Comparison of ENCODE assay signal across 17 mouse cellular contexts in the genomic region with DNA sequence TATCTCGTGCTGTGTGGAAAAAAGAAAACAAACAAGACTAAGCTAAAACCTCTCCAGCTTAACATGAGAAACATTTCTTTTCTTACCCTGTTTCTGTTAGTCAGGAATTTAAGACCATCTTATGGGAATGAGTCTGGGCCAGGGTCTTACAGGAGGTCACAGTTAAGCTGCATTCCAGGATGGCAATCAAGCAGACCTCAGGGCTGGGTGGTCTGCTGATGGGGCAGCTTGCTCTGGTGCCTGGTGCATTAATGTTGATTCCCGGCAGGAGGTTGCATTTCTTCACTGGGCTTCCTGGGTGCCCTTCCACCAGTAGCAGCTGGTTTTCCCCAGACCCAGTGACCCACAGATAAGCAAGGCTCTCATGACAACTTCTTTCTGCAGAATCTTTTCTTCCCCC. TPM values are rescaled to one million over a fixed set of nuclear protein-coding genes. Genes with fewer than 3 reads are reported as not detected.
A peak's percentile ranks its signal among the peaks of the same experiment; 100 is the strongest.
DNase-seq lines count a peak whose midpoint lies in the region; ATAC-seq lines count a peak whose summit lies in the region.
"Had no signal": no experiment of that assay in that cellular context is flagged by ENCODE, and none has a peak within 500 bp of the region (broad histone marks: within the 10 kb centered on the region; RNA-seq: fewer than 3 reads in every experiment).

No protein-coding gene starts in this region.

- H3K9ac ChIP-seq in heart, embryonic 16.5 days (ENCODE audit: low read length), result no peak overlapping the region
- no peak overlapping the region for H3K9ac ChIP-seq in midbrain, embryonic 11.5 days (ENCODE audit: low read length)
- H3K9ac ChIP-seq: midbrain, embryonic 15.5 days; neural tube, embryonic 12.5 days had no signal

- no peak overlapping the region for H3K4me2 ChIP-seq in heart, embryonic 16.5 days (ENCODE audit: low read depth, low read length)
- H3K4me2 ChIP-seq in midbrain, embryonic 11.5 days, result no peak overlapping the region
- H3K4me2 ChIP-seq: midbrain, embryonic 15.5 days; neural tube, embryonic 12.5 days had no signal

- H3K27me3 ChIP-seq in heart, embryonic 16.5 days (ENCODE audit: control insufficient read depth, insufficient read depth, low read length), result no peaks in the 10 kb centered on the region
- H3K27me3 ChIP-seq in midbrain, embryonic 10.5 days (ENCODE audit: low read depth, poor library complexity, severe bottlenecking), result no peaks in the 10 kb centered on the region
- no peaks in the 10 kb centered on the region for H3K27me3 ChIP-seq in midbrain, embryonic 11.5 days (ENCODE audit: control insufficient read depth, insufficient read depth, low read length)
- no peaks in the 10 kb centered on the region for H3K27me3 ChIP-seq in limb, embryonic 10.5 days (ENCODE audit: low read depth, poor library complexity, severe bottlenecking)
- H3K27me3 ChIP-seq: midbrain, embryonic 15.5 days; neural tube, embryonic 12.5 days had no signal

- peak overlapping the region; percentile 35; the same call in 1 of the 2 replicates for H3K27ac ChIP-seq in heart, embryonic 16.5 days (ENCODE audit: low read length)
- peak overlapping the region; percentile 70 for H3K27ac ChIP-seq in midbrain, embryonic 10.5 days (replicated peaks)
- no peak overlapping the region for H3K27ac ChIP-seq in midbrain, embryonic 11.5 days (ENCODE audit: low read depth, low read length)
- H3K27ac ChIP-seq in limb, embryonic 10.5 days, result peak overlapping the region; percentile 77
- H3K27ac ChIP-seq: midbrain, embryonic 15.5 days; neural tube, embryonic 12.5 days had no signal

- no peak for ATAC-seq in heart, embryonic 16.5 days (replicated peaks; ENCODE audit: extremely low read depth, insufficient read depth, low FRiP score)
- no peak for ATAC-seq in midbrain, embryonic 11.5 days (ENCODE audit: low FRiP score)
- ATAC-seq: forebrain, embryonic 16.5 days; hindbrain, embryonic 16.5 days; lung, postnatal 0 days; midbrain, embryonic 15.5 days had no signal

- intact Hi-C loops in heart, postnatal 14 days (cut with DNase I), result no loop called here

- 0 out of 2 replicates have a peak, but pooled peaks cover 3% of the 10 kb centered on the region for H3K4me1 ChIP-seq in heart, embryonic 16.5 days (ENCODE audit: control insufficient read depth, insufficient read depth, low read length)
- peaks cover 36% of the 10 kb centered on the region for H3K4me1 ChIP-seq in midbrain, embryonic 10.5 days
- no peaks in the 10 kb centered on the region for H3K4me1 ChIP-seq in midbrain, embryonic 11.5 days (ENCODE audit: control insufficient read depth, insufficient read depth, low read length)
- H3K4me1 ChIP-seq in limb, embryonic 10.5 days, result peaks cover 55% of the 10 kb centered on the region

- no peak overlapping the region for H3K4me3 ChIP-seq in heart, embryonic 16.5 days (ENCODE audit: low read length)
- no peak overlapping the region for H3K4me3 ChIP-seq in midbrain, embryonic 10.5 days
- H3K4me3 ChIP-seq in midbrain, embryonic 11.5 days (ENCODE audit: low read depth, low read length), result no peak overlapping the region
- H3K4me3 ChIP-seq in limb, embryonic 10.5 days, result no peak overlapping the region
- H3K4me3 ChIP-seq: midbrain, embryonic 15.5 days; neural tube, embryonic 12.5 days had no signal

- no peak for DNase-seq in heart, postnatal 14 days
- no peak for DNase-seq in midbrain, embryonic 10.5 days (ENCODE audit: low spot score)
- DNase-seq in midbrain, embryonic 11.5 days (ENCODE audit: low spot score, missing footprints), result no peak
- DNase-seq in limb, embryonic 10.5 days (ENCODE audit: low spot score), result no peak
- no peak for DNase-seq in adrenal gland, postnatal 36 days
- no peak for DNase-seq in layer of hippocampus, adult 11-12 months (ENCODE audit: low spot score)
- DNase-seq: cerebellum, adult 18-20 months; gastrocnemius, postnatal 25 days; retina, postnatal 1 day had no signal

- no peaks in the 10 kb centered on the region for H3K9me3 ChIP-seq in heart, embryonic 16.5 days (replicated peaks; ENCODE audit: control insufficient read depth, low read length)
- H3K9me3 ChIP-seq in midbrain, embryonic 10.5 days (replicated peaks), result no peaks in the 10 kb centered on the region
- H3K9me3 ChIP-seq in midbrain, embryonic 11.5 days (ENCODE audit: control insufficient read depth, low read length), result no peaks in the 10 kb centered on the region
- no peaks in the 10 kb centered on the region for H3K9me3 ChIP-seq in limb, embryonic 10.5 days (replicated peaks)
- H3K9me3 ChIP-seq: midbrain, embryonic 15.5 days; neural tube, embryonic 12.5 days had no signal

- WGBS in heart, embryonic 16.5 days, result 25% methylated on average over 2 of the region's 2 CpGs
- 46% methylated on average over 2 of the region's 2 CpGs for WGBS in midbrain, embryonic 10.5 days
- 38% methylated on average over 2 of the region's 2 CpGs for WGBS in midbrain, embryonic 11.5 days
- 13% methylated on average over 2 of the region's 2 CpGs for WGBS in limb, embryonic 10.5 days

- no peaks in the 10 kb centered on the region for H3K36me3 ChIP-seq in heart, embryonic 16.5 days (ENCODE audit: control insufficient read depth, insufficient read depth)
- no peaks in the 10 kb centered on the region for H3K36me3 ChIP-seq in midbrain, embryonic 10.5 days
- no peaks in the 10 kb centered on the region for H3K36me3 ChIP-seq in midbrain, embryonic 11.5 days (ENCODE audit: control insufficient read depth, insufficient read depth, low read length)
- H3K36me3 ChIP-seq in limb, embryonic 10.5 days, result no peaks in the 10 kb centered on the region
- H3K36me3 ChIP-seq: midbrain, embryonic 15.5 days; neural tube, embryonic 12.5 days had no signal

RNA-seq across cellular contexts. Expression of gene Cpa5, which starts 21.0 kb away (rescaled TPM):
- 0.55 and 0.59 TPM in 2 replicates for polyA plus RNA-seq in heart, embryonic 16.5 days (2015; fragmentation: Nextera tagmentation; extraction: Ambion mirVana)
- total RNA-seq in heart, postnatal 14 days (2021), result not detected
- polyA plus RNA-seq in midbrain, embryonic 10.5 days (2016; fragmentation: Nextera tagmentation; extraction: Ambion mirVana), result 0.30 and 0.74 TPM in 2 replicates
- polyA plus RNA-seq in midbrain, embryonic 11.5 days (2014; fragmentation: Nextera tagmentation; extraction: Ambion mirVana), result 0.25 and 0.46 TPM in 2 replicates
- polyA plus RNA-seq in limb, embryonic 10.5 days (2016; fragmentation: Nextera tagmentation; extraction: Ambion mirVana), result 0.23 and 0.35 TPM in 2 replicates
- not detected for total RNA-seq in adrenal gland, postnatal 36 days (2021)
- total RNA-seq: gastrocnemius, postnatal 25 days; left cerebral cortex, adult 8-10 months had no signal
- polyA plus RNA-seq: forebrain, embryonic 16.5 days; lung, postnatal 0 days; midbrain, embryonic 15.5 days; neural tube, embryonic 12.5 days; spleen, adult 2 months had no signal

RNA-seq across cellular contexts. Expression of gene Cpa4, which starts 21.6 kb away (rescaled TPM):
- polyA plus RNA-seq in heart, embryonic 16.5 days (2015; fragmentation: Nextera tagmentation; extraction: Ambion mirVana), result 1.3 and 1.7 TPM in 2 replicates
- not detected for total RNA-seq in heart, postnatal 14 days (2021)
- 1.3 and 2.3 TPM in 2 replicates for polyA plus RNA-seq in midbrain, embryonic 10.5 days (2016; fragmentation: Nextera tagmentation; extraction: Ambion mirVana)
- 2.1 and 2.2 TPM in 2 replicates for polyA plus RNA-seq in midbrain, embryonic 11.5 days (2014; fragmentation: Nextera tagmentation; extraction: Ambion mirVana)
- 1.1 and 1.4 TPM in 2 replicates for polyA plus RNA-seq in limb, embryonic 10.5 days (2016; fragmentation: Nextera tagmentation; extraction: Ambion mirVana)
- total RNA-seq in adrenal gland, postnatal 36 days (2021), result 1 to 10 TPM; 1.1 to 1.2 TPM
- total RNA-seq: gastrocnemius, postnatal 25 days had no signal
- polyA plus RNA-seq: spleen, adult 2 months had no signal

RNA-seq across cellular contexts. Expression of gene Cpa2, which starts 48.4 kb away (rescaled TPM):
- 2.5 and 2.7 TPM in 2 replicates for polyA plus RNA-seq in heart, embryonic 16.5 days (2015; fragmentation: Nextera tagmentation; extraction: Ambion mirVana)
- not detected for total RNA-seq in heart, postnatal 14 days (2021)
- polyA plus RNA-seq in midbrain, embryonic 10.5 days (2016; fragmentation: Nextera tagmentation; extraction: Ambion mirVana), result 22.0 and 22.8 TPM in 2 replicates
- polyA plus RNA-seq in midbrain, embryonic 11.5 days (2014; fragmentation: Nextera tagmentation; extraction: Ambion mirVana), result 13.0 and 15.5 TPM in 2 replicates
- polyA plus RNA-seq in limb, embryonic 10.5 days (2016; fragmentation: Nextera tagmentation; extraction: Ambion mirVana), result 109 and 110 TPM in 2 replicates
- total RNA-seq in adrenal gland, postnatal 36 days (2021), result under 1 TPM; 0.56 to 0.66 TPM
- total RNA-seq: gastrocnemius, postnatal 25 days had no signal

RNA-seq across cellular contexts. Expression of gene Cpa1, which starts 49.2 kb away (rescaled TPM):
- 6.5 and 7.2 TPM in 2 replicates for polyA plus RNA-seq in heart, embryonic 16.5 days (2015; fragmentation: Nextera tagmentation; extraction: Ambion mirVana)
- total RNA-seq in heart, postnatal 14 days (2021), result 1 to 10 TPM; 1.0 to 2.4 TPM
- polyA plus RNA-seq in midbrain, embryonic 10.5 days (2016; fragmentation: Nextera tagmentation; extraction: Ambion mirVana), result 0.19 TPM in 1 of 2 replicates, not detected in the other
- polyA plus RNA-seq in midbrain, embryonic 11.5 days (2014; fragmentation: Nextera tagmentation; extraction: Ambion mirVana), result 0.08 TPM in 1 of 2 replicates, not detected in the other
- 0.38 TPM in 2 replicates for polyA plus RNA-seq in limb, embryonic 10.5 days (2016; fragmentation: Nextera tagmentation; extraction: Ambion mirVana)
- total RNA-seq in adrenal gland, postnatal 36 days (2021), result not detected
- total RNA-seq: gastrocnemius, postnatal 25 days; left cerebral cortex, adult 8-10 months had no signal
